Mouse (Mus musculus): ENCODE results near the gene Amigo3.

Amigo3 gene

GRCm38 (mm10) chr9:108052411-108052810, 548 bp upstream of the Amigo3 start:
- DNase-seq (ENCODE audit: low read depth): no peak

DNA sequence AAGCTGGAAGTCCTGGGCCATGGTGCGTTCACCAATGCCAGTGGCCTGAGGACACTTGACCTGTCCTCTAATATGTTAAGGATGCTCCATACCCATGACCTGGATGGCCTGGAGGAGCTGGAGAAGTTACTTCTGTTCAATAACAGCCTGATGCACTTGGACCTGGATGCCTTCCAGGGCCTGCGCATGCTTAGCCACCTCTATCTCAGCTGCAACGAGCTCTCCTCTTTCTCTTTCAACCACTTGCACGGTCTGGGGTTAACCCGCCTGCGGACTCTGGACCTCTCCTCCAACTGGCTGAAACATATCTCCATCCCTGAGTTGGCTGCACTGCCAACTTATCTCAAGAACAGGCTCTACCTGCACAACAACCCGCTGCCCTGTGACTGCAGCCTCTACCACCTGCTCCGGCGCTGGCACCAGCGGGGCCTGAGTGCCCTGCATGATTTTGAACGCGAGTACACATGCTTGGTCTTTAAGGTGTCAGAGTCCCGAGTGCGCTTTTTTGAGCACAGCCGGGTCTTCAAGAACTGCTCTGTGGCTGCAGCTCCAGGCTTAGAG, 786 bp downstream of the Amigo3 start:
- no peak for DNase-seq (ENCODE audit: low read depth)

GRCm38 (mm10) chr9:108054331-108055040, 1.5 kb downstream of the Amigo3 start:
- no peak for DNase-seq (ENCODE audit: low read depth)

DNA sequence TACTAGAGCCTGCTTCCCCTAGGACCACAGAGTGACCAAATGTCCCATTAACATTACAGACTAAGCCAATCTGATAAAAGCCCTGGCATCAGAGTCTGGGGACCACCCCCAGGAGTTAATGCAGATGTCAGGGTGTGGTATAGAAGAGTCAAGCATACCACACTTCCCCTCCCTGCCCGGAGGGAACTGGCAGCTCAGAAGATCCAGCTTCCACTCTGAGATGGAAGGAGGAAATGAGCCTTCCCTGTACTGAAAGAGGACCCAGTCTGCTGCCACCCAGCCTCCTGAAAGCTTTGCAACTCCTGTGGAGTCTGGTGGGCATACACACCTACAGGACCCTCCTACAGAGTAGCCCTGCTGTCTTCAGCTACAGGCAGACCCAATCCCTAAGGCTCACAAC, 2.1 kb downstream of the Amigo3 start:
- DNase-seq (ENCODE audit: low read depth): no peak

DNA sequence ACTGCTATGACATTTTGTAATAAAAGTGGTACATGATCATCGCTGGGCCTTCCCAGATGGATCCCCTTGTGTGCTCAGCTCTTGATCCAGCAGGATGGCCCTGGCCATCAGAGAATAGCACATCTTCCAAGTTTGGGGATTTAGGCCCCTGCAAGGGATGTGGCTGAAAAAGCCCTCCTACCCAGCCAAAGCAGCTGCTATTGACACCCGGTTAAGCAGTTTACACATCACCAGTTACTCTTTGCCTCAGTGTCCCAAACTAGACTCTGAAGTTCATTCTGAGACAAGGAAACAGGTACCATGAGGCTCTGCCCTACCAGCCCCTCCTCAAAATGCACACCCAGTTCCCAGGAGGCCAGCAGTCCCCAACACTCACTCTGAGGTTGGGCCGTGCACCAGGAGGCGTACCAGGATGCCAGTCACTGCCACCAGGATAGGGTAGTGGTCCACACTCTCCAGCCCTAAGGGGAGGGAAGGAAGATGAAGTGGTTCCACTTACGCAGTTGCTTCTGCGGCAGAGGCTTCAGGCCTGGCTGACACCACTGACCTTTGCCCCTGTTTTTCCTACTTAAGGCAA, 2.8 kb downstream of the Amigo3 start:
- DNase-seq (ENCODE audit: low read depth): no peak

GRCm38 (mm10) chr9:108056361-108057261, 3.7 kb downstream of the Amigo3 start:
- DNase-seq (ENCODE audit: low read depth): no peak

DNA sequence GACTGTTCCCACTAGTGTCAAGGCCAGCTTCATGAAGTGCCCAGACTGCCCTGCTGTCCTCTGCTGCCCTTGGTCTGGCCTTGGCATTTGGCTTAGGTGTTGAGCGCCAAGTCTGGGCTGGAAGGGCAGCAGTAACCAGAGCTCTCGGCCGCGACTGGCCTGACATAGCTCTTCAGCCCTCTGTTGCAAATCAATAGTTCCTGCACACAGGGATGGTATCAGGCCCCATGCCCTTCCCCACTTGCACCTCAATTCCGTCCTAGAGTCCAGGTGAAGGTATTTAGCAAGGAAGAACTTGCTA, 4.3 kb downstream of the Amigo3 start:
- no peak for DNase-seq (ENCODE audit: low read depth)

GRCm38 (mm10) chr9:108058291-108058690, 5.3 kb downstream of the Amigo3 start:
- no peak for DNase-seq (ENCODE audit: low read depth)

DNA sequence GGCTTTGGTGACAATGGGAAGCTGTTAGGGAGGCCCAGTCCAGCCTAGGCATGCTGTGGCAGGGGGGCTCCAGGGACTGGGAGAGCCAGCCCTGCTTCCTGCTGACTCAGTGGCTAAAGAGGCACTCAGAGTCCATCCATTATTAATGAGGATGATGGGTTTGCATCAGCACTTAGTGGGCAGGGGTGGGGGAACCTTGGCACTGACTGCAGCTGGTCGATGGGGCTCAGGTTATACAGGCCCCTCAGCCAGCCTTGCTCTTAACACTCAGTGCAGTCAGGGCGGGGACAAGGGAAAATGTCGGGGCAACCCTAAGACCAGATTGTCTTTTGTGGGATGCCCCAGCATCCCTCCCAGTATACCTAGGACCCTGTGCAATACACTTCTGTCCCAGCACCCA, 9.2 kb downstream of the Amigo3 start:
- no peak for DNase-seq (ENCODE audit: low read depth)

DNA sequence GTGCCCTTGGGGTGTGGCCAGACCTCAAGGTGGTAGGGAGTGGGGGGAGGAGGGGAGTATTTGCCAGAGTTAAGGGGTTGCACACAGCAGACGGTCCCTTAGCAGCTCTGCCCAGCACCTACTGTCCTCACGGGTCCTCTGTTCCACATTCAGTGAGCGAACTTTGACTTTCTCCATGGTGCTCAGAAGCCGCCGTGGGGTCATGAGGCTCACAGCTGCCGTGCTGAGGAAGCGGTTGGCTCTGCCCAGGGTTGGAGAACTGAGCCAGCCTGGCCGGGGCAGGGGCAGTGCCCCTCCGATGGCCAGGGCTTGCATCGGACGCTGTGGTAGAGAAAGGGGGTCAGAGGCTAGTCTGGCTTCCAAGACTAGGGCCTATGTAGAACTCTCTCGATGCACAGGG, 10.4 kb downstream of the Amigo3 start:
- DNase-seq (ENCODE audit: low read depth): no peak

GRCm38 (mm10) chr9:108065491-108066011, 12.6 kb downstream of the Amigo3 start:
- peak; percentile 76 for DNase-seq (ENCODE audit: low read depth)

GRCm38 (mm10) chr9:108067199-108067598, 14.2 kb downstream of the Amigo3 start:
- no peak for DNase-seq (ENCODE audit: low read depth)

DNA sequence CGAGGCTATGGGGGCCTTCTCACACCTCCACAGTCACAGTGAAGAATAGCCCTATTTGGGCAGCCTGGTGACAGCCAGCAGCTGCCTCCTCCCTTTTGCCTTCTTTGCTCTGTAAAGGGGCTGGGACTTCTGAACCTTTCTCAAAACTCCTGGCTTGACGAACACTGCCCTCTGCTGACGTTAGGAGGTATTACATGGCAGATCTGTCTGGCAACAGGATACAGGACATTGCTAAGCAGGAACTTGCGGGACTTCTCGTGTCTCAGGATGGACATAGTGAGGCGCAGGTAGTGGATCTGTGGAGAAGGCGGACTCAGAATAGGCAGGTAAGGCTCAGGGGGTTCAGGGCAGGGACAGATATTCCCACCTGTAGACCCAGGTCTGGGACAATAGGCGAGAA, 14.9 kb downstream of the Amigo3 start:
- peak; percentile 89 for DNase-seq (ENCODE audit: low read depth)

GRCm38 (mm10) chr9:108069007-108069406, 16.0 kb downstream of the Amigo3 start:
- DNase-seq (ENCODE audit: low read depth): no peak

DNA sequence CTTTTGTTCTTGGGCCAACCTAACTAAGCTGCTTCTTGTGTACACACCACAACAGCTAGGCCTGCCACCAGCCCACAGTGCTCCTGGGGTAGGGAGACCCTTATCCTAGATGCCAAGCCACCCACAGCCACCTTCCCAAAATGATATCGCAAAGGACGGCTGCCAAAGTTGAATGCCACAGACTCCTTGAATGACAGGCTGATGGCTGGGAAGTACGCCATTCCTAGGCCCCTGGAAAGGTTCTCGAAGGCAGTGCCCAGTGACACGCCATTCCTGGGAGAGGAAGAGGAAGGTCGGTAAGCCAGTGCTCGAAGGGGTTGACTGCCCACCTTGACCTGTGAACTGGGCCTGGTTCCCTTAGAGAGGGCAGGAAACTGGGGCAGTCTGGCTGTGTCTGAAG, 16.6 kb downstream of the Amigo3 start:
- no peak for DNase-seq (ENCODE audit: low read depth)

DNA sequence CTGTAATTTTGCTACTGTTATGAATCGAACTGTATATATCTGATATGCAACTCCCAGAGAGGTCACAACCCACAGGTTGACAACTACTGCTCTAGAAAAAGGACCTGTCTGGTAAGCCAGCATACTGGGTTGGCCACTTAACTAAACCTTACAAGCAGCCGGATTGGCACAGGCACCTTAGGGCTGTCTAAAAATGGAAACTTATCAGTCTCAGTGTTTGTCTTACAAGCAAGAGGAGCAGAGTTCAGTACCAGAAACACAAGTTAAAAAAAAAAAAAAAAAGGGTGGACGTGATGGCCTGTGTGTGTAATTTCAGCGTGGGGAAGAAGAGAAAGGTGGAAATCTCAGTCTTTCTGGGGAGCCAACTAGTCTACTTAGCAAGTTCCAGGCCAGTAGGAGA, 18.8 kb downstream of the Amigo3 start:
- DNase-seq (ENCODE audit: low read depth): no peak

DNA sequence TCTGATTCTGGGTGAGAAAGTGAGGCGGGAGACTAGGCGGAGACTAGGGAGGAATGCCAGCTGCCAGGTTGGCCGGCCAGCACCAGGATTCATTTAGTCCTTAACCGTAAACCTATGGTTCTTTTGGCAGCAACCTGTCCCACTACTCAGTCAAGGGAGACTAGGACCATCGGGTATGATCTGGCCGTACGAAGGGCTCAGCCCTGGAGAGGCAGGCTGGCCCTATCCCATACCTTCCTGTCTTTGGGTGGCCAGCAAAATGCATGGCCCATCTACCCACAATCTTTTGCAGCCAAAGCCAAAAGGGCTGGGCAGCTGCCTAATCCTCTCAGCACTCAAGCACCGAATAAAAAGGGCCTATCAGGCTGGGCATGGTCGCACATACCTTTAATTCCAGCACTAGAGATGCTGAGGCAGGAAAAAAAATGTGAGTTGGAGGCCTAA, 19.5 kb downstream of the Amigo3 start:
- DNase-seq (ENCODE audit: low read depth): no peak

- DNase-seq (ENCODE audit: low read depth): no peak
Observed at GRCm38 (mm10) chr9:108073141-108073930, 20.4 kb downstream of the Amigo3 start.

DNA sequence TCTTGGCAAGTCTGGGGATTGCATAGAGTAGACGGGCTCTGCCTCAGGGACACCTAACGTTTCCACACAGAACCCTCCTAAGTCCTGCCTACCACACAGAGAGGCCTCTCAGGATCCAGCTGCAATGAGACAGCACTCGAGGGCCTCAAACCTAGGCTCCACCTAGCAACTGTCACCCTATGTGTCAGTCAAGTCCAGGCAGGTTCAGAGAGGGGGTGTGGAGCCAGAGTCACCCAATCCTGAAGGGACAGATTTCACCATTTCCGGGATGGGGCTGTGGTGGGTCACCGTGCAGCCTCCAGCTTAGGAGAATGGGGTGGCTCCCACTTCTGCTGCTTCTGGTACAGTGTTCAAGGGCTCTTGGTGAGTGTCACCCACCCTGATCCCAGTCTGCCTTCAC, 27.2 kb downstream of the Amigo3 start, which contains the start of gene Mst1:
Gene Mst1 (plus strand): TSS at position 269 of the 400 bp plus-strand sequence.
- DNase-seq (ENCODE audit: low read depth): peak; percentile 73

GRCm38 (mm10) chr9:108082549-108082948, 29.6 kb downstream of the Amigo3 start:
- DNase-seq (ENCODE audit: low read depth): no peak

GRCm38 (mm10) chr9:108082988-108083431, 30.1 kb downstream of the Amigo3 start, which contains the start of gene Rnf123:
Rnf123 (minus strand) TSS chr9:108083346.
- no peak for DNase-seq (ENCODE audit: low read depth)
